Mouse (Mus musculus) left cerebral cortex, adult 18-20 months (tissue): ENCODE results near the gene Plpp1. TPM values are rescaled to one million over a fixed set of nuclear protein-coding genes. Genes with fewer than 3 reads are reported as not detected.

Experiments
- DNase-seq, 2 experiments: peaks; one replicate each; pipeline ENCODE4 v3.0.0; 2021 to 2022; ENCODE audit warnings: low spot score in 2 of 2, mixed read lengths in 1 of 2
- long read RNA-seq, 2 experiments: library from polyadenylated mRNA; stranded (forward); transcript quantifications; one replicate each; pipeline ENCODE4 v2.0.0; 2021
- total RNA-seq, 2 experiments: library from RNA; stranded (reverse); gene quantifications; 2 replicates each; pipeline ENCODE4 v1.2.3; 2021

Gene Plpp1
- 10 to 100 TPM; 26.7 to 33.7 TPM for total RNA-seq
- long read RNA-seq, experiment 1, transcript Plpp1-202 (6 exons, 1,272 nt): minor isoform, 23 of 82 reads
- long read RNA-seq, experiment 1, transcript Plpp1-201 (6 exons, 1,598 nt): major isoform, 35 of 82 reads
- long read RNA-seq, experiment 1, partial matches to known transcripts: 0 of 82 reads
- long read RNA-seq, experiment 1, other reads (novel, unspliced or antisense): 24 of 82 reads
- long read RNA-seq, experiment 2, transcript Plpp1-202 (6 exons, 1,272 nt): minor isoform, 20 of 61 reads
- long read RNA-seq, experiment 2, transcript Plpp1-201 (6 exons, 1,598 nt): major isoform, 22 of 61 reads
- long read RNA-seq, experiment 2, partial matches to known transcripts: 0 of 61 reads
- long read RNA-seq, experiment 2, other reads (novel, unspliced or antisense): 19 of 61 reads

- peak; percentile 96 to 97 for DNase-seq
Observed at GRCm38 (mm10) chr13:112800597-112801380, at the start of gene Plpp1. TSS of gene Plpp1 (plus strand) at chr13:112800792.

GRCm38 (mm10) chr13:112751454-112752308 is 48.9 kb upstream of the Plpp1 start:
- no peak for DNase-seq

DNA sequence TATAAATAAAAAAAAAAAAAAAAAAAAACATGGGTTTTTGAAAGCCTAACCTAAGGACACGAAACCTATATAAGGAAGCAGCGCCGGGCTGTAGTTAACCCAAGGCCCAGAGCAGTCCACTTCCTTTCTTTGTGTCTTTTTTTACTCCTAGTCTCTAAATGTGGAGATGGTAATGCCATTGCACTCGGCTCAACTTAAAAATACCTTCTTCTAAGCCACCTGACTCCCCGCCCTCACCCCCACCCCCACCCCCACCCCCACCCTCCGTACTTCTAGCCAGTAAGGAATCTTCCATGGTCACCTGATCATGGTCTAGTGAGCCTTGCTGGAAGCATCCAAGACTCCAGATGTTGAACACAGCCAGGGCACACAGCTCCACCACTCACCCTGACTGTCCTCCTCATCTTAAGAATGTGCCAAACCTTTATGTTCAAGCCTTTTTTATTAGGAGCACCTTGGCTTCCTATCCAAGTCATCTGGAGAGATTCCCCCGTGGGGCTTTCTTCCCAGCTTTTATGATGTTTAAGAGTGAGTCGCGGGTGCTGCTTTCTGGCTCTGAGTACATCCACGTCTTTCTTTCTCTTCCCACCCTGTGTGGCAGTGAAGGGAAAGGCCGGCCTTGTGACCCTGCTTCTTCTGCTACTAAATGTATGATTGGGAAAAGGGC is 48.1 kb upstream of the Plpp1 start:
- no peak for DNase-seq

DNA sequence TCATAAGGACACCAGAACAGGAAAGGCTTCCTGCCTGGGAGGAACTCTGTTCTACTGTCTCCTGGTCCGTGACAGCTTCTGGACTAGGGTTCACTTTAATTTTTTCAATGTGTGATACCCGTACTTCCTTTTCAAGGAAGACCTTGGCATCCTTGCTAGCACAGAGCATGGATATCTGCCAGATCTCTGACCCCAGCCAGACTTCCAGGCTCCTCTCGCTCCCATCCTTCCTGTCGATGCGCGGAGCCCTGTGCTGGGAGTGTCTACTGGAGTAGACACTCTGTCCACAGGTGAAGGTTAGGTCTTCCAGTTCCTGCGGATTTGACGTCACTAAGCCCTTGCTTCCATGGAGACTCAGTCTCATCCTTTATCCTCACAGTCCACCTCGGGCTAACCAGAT is 47.1 kb upstream of the Plpp1 start:
- DNase-seq: no peak

- no peak for DNase-seq
Observed at GRCm38 (mm10) chr13:112754871-112755270, 45.7 kb upstream of the Plpp1 start.

- no peak for DNase-seq
Observed at GRCm38 (mm10) chr13:112755507-112756010, 45.0 kb upstream of the Plpp1 start.

DNA sequence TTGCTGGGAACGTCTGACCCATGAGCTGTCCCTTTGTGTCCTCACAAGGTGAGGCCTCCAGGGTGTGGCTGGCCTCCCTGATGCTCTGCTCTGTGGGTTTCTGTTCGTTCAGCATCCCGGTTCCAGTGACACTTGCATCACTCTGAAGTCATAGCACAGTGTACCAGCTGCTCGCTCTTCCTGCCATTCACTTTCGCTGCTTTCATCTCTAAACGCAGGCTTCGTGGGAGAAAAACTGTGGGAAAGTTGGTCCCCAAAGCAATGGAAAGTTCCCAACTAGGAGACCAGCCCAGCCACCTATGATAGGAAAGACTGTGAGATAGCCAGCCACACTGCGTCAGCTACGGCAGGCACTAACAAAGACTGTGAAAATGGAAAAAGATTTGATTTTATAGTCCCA is 43.2 kb upstream of the Plpp1 start:
- DNase-seq: no peak

DNA sequence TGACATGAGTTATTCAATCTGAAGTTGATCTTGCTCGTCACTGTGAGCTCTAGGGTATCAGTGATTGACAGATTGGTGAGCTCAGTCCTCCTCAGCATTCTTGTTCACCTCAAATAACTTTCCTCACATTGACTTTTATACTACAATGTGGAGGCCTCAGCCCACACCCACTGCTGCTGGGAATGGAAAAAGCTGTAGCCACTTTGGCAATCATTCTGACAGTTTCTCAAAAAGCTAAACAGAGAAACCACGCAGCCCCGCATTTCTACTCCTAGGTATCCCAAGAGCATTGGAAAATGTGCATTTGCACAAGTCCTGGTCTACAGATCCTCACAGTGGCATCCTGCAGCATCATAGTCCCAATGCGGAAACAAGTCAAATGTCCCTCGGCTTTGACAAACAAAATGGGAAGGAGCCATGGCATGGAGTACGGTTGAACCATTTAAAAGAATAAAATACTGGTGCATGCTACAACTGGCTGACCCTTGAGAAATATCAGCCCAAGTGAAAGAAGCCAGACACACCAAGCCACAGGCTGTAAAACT is 42.0 kb upstream of the Plpp1 start:
- no peak for DNase-seq

DNA sequence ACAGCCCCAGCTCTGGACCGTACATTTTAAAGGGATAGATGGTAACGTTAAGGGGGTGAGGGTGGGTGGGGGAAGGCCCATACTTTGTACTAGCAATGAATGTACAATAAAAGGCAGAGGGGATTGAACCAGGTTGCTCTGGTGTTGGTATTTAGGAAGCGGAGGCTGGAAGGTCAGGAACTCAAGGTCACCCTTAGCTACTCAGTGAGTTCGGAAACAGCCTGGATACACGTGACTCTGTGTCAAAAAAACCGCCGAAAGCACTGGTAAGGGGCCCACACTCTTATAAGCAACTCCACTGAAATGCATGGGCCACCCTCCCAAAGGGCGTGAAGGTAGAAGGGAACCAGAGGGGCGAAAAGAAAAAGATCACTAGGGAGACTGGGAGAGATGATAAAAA is 41.2 kb upstream of the Plpp1 start:
- DNase-seq: no peak

DNA sequence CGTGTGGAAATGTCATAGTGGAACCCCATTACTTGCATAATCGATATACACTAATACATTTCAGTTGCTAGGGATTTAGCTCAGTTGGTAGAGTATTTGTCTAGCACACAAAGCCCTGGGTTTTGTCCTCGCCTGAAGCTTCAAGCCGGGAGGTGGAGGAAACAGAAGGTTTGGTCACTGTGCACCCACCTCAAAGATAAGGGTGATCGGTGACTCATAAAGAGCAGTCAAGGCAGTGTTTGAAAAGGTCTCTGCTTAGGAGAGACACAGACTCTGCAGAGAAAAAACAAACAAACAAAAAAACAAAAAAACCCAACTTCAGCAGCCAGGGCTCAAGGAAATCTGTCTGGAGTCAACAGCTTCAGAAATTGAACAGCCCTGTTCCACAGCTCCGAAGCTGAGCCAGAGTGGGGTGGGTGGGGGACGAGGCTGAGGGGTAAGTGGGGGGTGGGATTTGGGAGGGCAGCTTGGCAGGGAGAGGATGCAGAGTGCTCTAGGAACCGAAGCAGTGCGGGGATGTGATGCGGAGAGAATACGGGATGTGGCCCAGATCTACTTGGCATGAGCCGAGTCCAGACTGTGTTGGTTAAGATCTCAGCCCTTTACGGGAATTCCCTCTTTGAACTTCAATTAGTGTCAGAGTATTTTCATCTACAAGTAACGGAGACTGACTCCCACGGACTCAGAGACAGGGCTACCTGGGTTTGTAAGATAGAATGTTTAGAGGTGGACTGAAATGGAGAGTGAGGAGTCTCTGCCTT is 40.6 kb upstream of the Plpp1 start:
- DNase-seq: no peak

- DNase-seq: no peak
Observed at GRCm38 (mm10) chr13:112760538-112760881, 40.1 kb upstream of the Plpp1 start.

GRCm38 (mm10) chr13:112761787-112762186 is 38.8 kb upstream of the Plpp1 start:
- DNase-seq: no peak

GRCm38 (mm10) chr13:112762548-112762947 is 38.0 kb upstream of the Plpp1 start:
- DNase-seq: no peak

DNA sequence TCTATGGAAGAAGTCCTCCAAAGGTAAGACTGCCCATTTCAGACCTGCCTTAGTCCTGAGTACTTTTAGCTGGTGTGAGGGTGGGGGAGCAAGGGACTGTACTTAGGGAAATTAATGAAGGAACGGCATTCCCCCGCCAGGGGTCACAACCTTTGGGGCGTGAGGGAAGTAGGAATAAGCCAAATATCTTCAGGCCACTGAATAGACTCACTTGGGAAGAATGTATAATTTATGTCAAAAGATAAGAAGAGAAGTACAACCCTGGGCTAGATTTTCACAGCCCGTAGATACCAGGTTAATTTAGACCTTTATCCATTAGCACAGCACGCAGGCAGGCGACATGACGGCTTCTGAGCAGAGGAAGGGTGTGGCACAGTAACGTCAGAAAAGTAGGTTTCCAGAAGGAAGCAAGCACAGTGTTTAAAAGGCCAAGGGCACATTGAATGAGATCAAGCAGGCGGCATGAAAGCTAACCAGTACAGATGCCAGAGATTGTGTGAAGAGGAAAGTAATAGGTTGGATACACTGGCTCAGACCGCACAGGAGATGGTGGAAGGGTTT is 37.0 kb upstream of the Plpp1 start:
- no peak for DNase-seq

DNA sequence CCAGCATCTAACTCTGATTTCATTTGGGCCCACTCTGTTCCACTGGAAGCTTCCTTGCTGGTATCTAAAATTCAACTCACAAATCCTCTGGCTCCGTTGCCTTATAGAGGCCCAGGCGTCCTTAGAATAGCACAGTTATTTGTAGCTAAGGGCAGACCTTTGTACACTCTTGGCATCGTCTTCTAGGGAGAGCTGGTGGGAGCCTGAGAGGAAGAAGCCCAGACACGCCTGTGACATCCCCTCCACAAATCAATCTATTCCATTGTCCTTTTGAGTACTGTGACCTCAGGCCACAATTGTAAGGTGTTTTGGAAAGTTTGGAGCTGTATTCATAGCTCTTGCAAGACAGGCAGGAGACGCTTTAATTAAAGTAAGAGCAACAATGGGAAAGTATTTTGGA is 36.0 kb upstream of the Plpp1 start:
- DNase-seq: no peak

- no peak for DNase-seq
Observed at GRCm38 (mm10) chr13:112765654-112766053, 34.9 kb upstream of the Plpp1 start.

- no peak for DNase-seq
Observed at GRCm38 (mm10) chr13:112770528-112771328, 29.9 kb upstream of the Plpp1 start.

DNA sequence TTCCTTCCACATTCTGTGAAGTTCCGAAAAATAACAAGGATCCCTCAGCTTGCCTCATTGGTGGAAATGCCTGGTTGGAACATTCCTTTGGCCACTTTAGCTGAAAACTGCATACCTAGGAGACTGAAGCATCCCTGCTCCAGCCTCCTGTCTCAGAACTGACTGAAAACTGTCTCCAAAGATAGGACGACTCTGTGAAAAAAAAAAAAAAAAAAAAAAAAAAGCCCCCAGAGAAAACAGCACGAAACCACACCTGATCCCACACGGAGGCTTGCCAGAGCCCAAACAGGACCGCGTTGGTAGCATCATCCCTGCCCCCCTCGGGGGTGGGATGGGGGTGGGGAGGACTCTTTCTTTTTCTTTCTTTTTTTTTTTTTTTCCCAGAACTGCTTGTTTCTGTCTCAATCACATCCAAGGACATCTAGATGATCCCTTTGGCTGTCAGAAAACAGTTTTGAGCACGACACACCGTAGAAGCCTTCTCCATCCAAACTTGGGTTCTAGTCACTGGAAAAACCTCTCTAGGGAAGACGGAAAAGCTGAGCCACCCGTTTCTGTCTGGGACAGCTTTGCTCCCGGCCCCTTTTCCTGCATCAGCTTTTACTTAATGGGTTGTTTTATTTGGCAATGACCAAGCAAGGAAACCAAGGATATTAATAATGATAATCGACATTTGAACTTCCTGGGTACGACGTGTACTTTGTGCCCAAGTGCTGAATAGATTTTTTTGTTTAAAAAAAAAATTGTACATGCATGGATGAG is 29.0 kb upstream of the Plpp1 start:
- no peak for DNase-seq
